Mouse (Mus musculus) C2C12 (cell line): ENCODE results near the gene Flnb. TPM values are rescaled to one million over a fixed set of nuclear protein-coding genes. Genes with fewer than 3 reads are reported as not detected.

Source experiments
- H3K27me3 ChIP-seq: one replicate; pipeline ENCODE4 v1.6.1; 2011; ENCODE audit not compliant: control insufficient read depth, insufficient read depth, insufficient read length
- H3K36me3 ChIP-seq: one replicate; pipeline ENCODE4 v1.6.1; 2011; ENCODE audit not compliant: control insufficient read depth, insufficient read depth
- H3K4me3 ChIP-seq: one replicate; pipeline ENCODE4 v1.5.1; 2011; ENCODE audit warnings: mild to moderate bottlenecking, control low read depth; ENCODE audit not compliant: poor library complexity, insufficient read depth, severe bottlenecking
- H3K79me2 ChIP-seq: one replicate; pipeline ENCODE4 v1.6.1; 2011; ENCODE audit not compliant: control insufficient read depth, insufficient read depth
- H3K79me3 ChIP-seq: one replicate; pipeline ENCODE4 v1.6.1; 2011; ENCODE audit warnings: low read depth, control low read depth
- H3ac ChIP-seq: one replicate; pipeline ENCODE3; 2011; ENCODE audit warnings: low read depth; ENCODE audit not compliant: control insufficient read depth, insufficient read length
- CEBPB ChIP-seq: IDR thresholded peaks from one replicate; pipeline ENCODE4 v1.6.1; 2011; ENCODE audit warnings: low read depth, mild to moderate bottlenecking, control low read depth, moderate library complexity
- CTCF ChIP-seq: IDR thresholded peaks from one replicate; pipeline ENCODE4 v1.5.1; 2011; ENCODE audit not compliant: control insufficient read depth, insufficient read depth, insufficient read length
- FOSL1 ChIP-seq: IDR thresholded peaks from one replicate; pipeline ENCODE4 v1.8.0; 2011; ENCODE audit warnings: mild to moderate bottlenecking, low read length; ENCODE audit not compliant: poor library complexity, insufficient read depth, severe bottlenecking
- MAX ChIP-seq: IDR thresholded peaks from one replicate; pipeline ENCODE4 v1.6.1; 2011; ENCODE audit warnings: mild to moderate bottlenecking, control low read depth
- MYOD1 ChIP-seq: IDR thresholded peaks from one replicate; pipeline ENCODE4 v1.6.1; 2011; ENCODE audit warnings: low read depth; ENCODE audit not compliant: control insufficient read depth, insufficient read length
- MYOG ChIP-seq: IDR thresholded peaks from one replicate; pipeline ENCODE4 v1.6.1; 2011; ENCODE audit not compliant: control insufficient read depth, insufficient read length; ENCODE audit errors: extremely low read depth
- USF1 ChIP-seq: IDR thresholded peaks from one replicate; pipeline ENCODE4 v1.6.1; 2011; ENCODE audit warnings: low read depth, mild to moderate bottlenecking, control low read depth, moderate library complexity
- polyA plus RNA-seq: library from polyadenylated mRNA; unstranded; fragments of >200 nt; fragmentation: generic; extraction: Trizol; gene quantifications from one replicate; pipeline ENCODE4 v1.2.1, GENCODE M21; 2012; ENCODE audit warnings: missing spikeins

The Flnb gene
- polyA plus RNA-seq, 1 experiment: 154 TPM

DNA sequence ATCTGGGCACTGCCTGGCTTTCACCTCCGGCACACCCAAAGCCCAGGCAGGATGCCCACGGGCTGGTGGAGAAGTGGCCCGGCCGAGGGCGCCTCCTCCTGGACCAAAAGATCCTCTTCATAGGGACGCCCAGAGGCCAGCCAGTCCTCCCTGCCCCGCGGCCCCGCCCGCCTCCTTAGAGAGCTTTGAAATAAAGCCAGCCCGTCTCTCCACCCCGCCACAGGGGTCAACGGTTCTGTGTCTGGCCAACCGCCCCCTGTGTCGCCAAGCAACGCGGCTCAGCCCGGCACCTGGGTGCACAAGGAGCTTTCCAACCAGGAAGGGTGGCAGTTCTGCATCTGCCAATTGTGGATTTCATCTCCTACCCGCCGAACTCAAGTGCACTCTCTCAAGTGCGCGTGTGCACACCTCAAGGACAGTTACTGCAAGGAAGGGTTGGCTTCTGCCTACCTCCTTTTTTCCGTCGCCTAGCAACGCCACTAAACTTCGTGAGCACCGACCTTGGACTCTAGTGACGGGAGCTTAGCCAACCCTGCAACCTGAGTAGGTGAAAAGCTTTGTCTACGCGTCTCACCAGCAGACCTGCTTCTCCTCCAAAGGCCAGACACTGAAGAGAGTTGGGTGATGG, 26.1 kb upstream of the Flnb start, which contains the start of gene Gm26661:
TSS of gene Gm26661 (plus strand) at position 56 of the 628 bp plus-strand sequence.
- TF ChIP-seq MYOG: no peak
- TF ChIP-seq CEBPB: no peak
- TF ChIP-seq CTCF: no peak
- no peak for TF ChIP-seq FOSL1
- TF ChIP-seq MYOD1: no peak
- TF ChIP-seq USF1: no peak
- no peaks in the 10 kb centered on the region for H3K79me3 ChIP-seq
- H3ac ChIP-seq: no peak within 1 kb of the TSS
- H3K36me3 ChIP-seq: no peaks in the 10 kb centered on the region
- no peaks in the 10 kb centered on the region for H3K27me3 ChIP-seq
- H3K4me3 ChIP-seq: no peak within 1 kb of the TSS
- no peaks in the 10 kb centered on the region for H3K79me2 ChIP-seq

DNA sequence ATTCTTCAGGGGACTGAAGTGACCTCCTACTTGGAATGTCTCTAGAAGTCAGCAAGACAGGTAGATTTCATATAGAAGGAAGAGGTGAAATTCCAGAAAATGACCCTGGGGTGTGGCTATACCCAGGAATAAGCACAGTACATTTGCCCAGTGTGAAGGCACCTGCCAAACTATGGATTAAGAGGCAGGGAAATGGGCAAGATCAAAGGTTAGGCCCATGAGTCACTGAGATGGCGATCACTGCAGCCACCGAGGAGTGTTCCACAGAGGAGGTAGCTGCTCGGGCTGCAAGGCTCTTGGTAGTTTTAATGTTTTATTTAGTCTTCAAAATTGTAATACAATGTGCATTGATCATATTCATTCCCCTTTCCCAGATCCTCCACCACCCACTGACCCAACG, 21.8 kb upstream of the Flnb start:
- no peaks in the 10 kb centered on the region for H3K36me3 ChIP-seq
- no peak overlapping the region for H3ac ChIP-seq
- no peak overlapping the region for H3K4me3 ChIP-seq
- no peaks in the 10 kb centered on the region for H3K27me3 ChIP-seq
- H3K79me2 ChIP-seq: no peaks in the 10 kb centered on the region
- no peaks in the 10 kb centered on the region for H3K79me3 ChIP-seq
- TF ChIP-seq FOSL1 (no peak), USF1 (no peak)

DNA sequence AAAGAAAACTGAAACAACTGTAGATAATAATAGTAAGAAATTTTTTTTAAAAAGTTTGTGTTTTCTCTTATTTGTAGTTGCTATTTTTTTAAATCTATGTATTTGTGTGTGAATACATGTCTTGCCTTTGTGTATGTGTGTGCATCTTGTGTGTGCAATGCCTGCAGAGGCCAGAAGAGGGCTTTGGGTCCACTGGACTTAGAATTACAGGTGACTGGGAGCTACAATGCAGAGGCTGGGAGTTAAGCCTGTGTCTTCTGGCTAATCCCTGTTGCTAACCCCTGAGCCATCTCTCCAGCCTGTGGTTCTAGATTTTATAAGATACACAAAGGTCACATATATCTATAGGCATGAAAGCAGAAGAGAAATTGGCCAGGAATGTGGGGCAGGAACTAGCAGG, 17.1 kb upstream of the Flnb start:
- Histone ChIP-seq H3ac (no peak overlapping the region), H3K36me3 (no peaks in the 10 kb centered on the region), H3K79me3 (no peaks in the 10 kb centered on the region), H3K79me2 (no peaks in the 10 kb centered on the region), H3K4me3 (no peak overlapping the region), H3K27me3 (no peaks in the 10 kb centered on the region)
- no peak for TF ChIP-seq MAX
- TF ChIP-seq USF1: no peak
- no peak for TF ChIP-seq FOSL1
- TF ChIP-seq CTCF: no peak
- TF ChIP-seq CEBPB: no peak
- TF ChIP-seq MYOD1: no peak
- TF ChIP-seq MYOG: no peak

DNA sequence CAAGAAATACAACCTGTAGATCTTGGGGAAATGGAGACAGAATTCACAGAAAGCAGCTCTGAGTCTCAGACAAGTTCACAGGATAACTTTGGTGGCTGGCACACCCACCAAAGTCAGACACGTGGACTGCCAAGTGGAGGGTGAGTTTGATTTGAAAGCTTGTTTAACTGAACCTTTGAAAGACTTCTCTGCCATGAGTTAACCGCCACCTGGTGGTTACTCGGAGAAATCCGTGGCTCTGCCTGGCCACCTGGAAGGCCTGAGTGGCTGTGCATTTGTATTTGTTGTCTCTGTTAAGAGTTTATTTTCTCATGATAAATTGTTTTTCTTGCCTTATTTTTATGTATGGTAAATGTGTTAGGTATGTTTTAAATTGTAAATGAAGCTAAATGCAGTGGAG, 15.9 kb upstream of the Flnb start:
- Histone ChIP-seq H3K79me2 (no peaks in the 10 kb centered on the region), H3K36me3 (no peaks in the 10 kb centered on the region), H3K27me3 (no peaks in the 10 kb centered on the region), H3K79me3 (no peaks in the 10 kb centered on the region), H3K4me3 (no peak overlapping the region), H3ac (no peak overlapping the region)
- no peak for TF ChIP-seq MYOG
- TF ChIP-seq FOSL1: no peak
- no peak for TF ChIP-seq MAX
- TF ChIP-seq CTCF: no peak
- no peak for TF ChIP-seq CEBPB
- no peak for TF ChIP-seq USF1
- no peak for TF ChIP-seq MYOD1

DNA sequence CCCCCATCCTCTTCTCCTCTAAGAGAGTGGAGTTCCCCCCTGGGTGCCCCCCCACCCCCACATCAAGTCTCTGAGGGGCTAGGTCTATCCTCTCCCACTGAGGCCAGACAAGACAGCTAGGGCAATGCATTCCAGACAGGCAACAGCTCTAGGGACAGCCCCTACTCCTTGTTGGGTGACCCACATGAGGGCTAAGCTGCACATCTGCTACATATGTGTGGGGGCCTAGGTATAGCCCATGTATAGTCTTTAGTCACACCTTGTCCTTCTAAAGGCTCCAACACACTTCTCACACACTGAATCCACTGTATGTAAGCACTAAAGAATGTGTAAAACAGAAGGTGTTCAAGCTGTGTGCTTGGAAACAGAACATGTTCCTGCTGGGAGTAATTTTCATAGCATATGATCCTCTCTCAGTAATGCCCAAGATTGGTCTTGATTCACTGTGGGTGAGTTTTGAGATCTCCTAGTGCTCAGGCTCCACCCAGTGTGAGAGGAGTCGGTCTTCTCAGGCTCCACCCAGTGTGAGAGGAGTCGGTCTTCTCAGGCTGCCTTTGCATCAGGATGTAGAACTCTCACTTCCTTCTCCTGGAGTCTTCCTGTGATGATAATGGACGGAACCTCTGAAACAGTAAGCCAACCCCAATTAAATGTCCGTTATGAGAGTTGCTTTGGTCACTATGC, 13.7 kb upstream of the Flnb start:
- H3K79me3 ChIP-seq: no peaks in the 10 kb centered on the region
- no peak overlapping the region for H3K4me3 ChIP-seq
- H3ac ChIP-seq: no peak overlapping the region
- H3K79me2 ChIP-seq: no peaks in the 10 kb centered on the region
- H3K27me3 ChIP-seq: no peaks in the 10 kb centered on the region
- H3K36me3 ChIP-seq: no peaks in the 10 kb centered on the region
- TF ChIP-seq CEBPB (no peak), USF1 (no peak), FOSL1 (no peak), MYOG (no peak), MYOD1 (no peak)

DNA sequence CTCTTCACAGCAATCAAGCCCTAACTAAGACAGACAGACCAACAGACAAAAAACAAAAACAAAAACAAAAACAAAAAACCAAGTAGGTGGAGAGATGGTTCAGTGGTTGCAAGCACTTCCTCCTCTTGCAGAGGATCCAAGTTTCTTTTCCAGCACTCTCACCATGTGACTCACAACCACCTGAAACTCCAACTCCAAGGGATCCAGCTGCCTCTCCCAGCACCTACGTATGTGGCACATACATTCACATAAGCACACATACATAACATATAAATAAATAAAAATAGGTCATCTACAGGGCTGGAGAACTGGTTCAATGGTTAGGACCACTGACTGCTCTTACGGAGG, 13.2 kb upstream of the Flnb start:
- no peak overlapping the region for H3ac ChIP-seq
- no peaks in the 10 kb centered on the region for H3K36me3 ChIP-seq
- no peaks in the 10 kb centered on the region for H3K27me3 ChIP-seq
- no peaks in the 10 kb centered on the region for H3K79me3 ChIP-seq
- no peak overlapping the region for H3K4me3 ChIP-seq
- TF ChIP-seq MAX (no peak), CTCF (no peak), CEBPB (no peak), MYOD1 (no peak), USF1 (no peak), FOSL1 (no peak), MYOG (no peak)
- H3K79me2 ChIP-seq: no peaks in the 10 kb centered on the region
